Mouse (Mus musculus) E14TG2a.4 (cell line): ENCODE measurements around the gene Smyd1.

Experiments
- H3K27me3 ChIP-seq: 2 replicates; pipeline ENCODE4 v1.6.1; 2014; ENCODE audit warnings: low read length, control low read depth; ENCODE audit not compliant: insufficient read depth
- H3K36me3 ChIP-seq: 2 replicates; pipeline ENCODE4 v1.6.1; 2014; ENCODE audit warnings: low read length, control low read depth; ENCODE audit not compliant: insufficient read depth
- H3K4me1 ChIP-seq: replicated peaks from 2 replicates; pipeline ENCODE4 v1.6.1; 2014; ENCODE audit warnings: low read depth, low read length, control low read depth
- H3K4me3 ChIP-seq: replicated peaks from 2 replicates; pipeline ENCODE4 v1.5.1; 2014; ENCODE audit warnings: mild to moderate bottlenecking, low read length
- H3K9me3 ChIP-seq: 2 replicates; pipeline ENCODE4 v1.6.1; 2014; ENCODE audit warnings: low read length, control low read depth
- CTCF ChIP-seq: conservative IDR thresholded peaks from 2 replicates; pipeline ENCODE4 v1.5.1; 2014; ENCODE audit warnings: low read length
- NANOG ChIP-seq: IDR thresholded peaks from 2 replicates; pipeline ENCODE4 v1.6.1; 2014; ENCODE audit warnings: borderline replicate concordance, low read length, mixed read lengths
- POU5F1 ChIP-seq: IDR thresholded peaks from 2 replicates; pipeline ENCODE4 v1.6.1; 2014; ENCODE audit warnings: low read length, borderline replicate concordance

Smyd1 gene

GRCm38 (mm10) chr6:71184941-71185604 lies 137.0 kb downstream of the Smyd1 start:
- Histone ChIP-seq H3K36me3 (no peaks in the 10 kb centered on the region), H3K9me3 (no peaks in the 10 kb centered on the region), H3K4me1 (peaks cover 5% of the 10 kb centered on the region), H3K27me3 (no peaks in the 10 kb centered on the region; the same call in 1 of the 2 replicates), H3K4me3 (no peak overlapping the region)
- no peak for TF ChIP-seq NANOG
- no peak for TF ChIP-seq POU5F1
- TF ChIP-seq CTCF: no peak

GRCm38 (mm10) chr6:71180596-71180995 lies 141.4 kb downstream of the Smyd1 start:
- no peak overlapping the region for H3K4me3 ChIP-seq
- no peak for TF ChIP-seq POU5F1
- TF ChIP-seq CTCF: no peak
- TF ChIP-seq NANOG: no peak
- no peaks in the 10 kb centered on the region; the same call in 1 of the 2 replicates for H3K27me3 ChIP-seq

GRCm38 (mm10) chr6:71172812-71173580 lies 149.0 kb downstream of the Smyd1 start:
- no peaks in the 10 kb centered on the region for H3K4me1 ChIP-seq
- no peaks in the 10 kb centered on the region for H3K36me3 ChIP-seq
- no peaks in the 10 kb centered on the region for H3K9me3 ChIP-seq
- no peak for TF ChIP-seq NANOG
- no peak for TF ChIP-seq CTCF
- TF ChIP-seq POU5F1: no peak
- no peaks in the 10 kb centered on the region for H3K27me3 ChIP-seq
- H3K4me3 ChIP-seq: no peak overlapping the region

More at GRCm38 (mm10) chr6:71180596-71180995, 141.4 kb downstream of the Smyd1 start:
- Histone ChIP-seq H3K9me3 (no peaks in the 10 kb centered on the region), H3K36me3 (no peaks in the 10 kb centered on the region), H3K4me1 (peaks cover 7% of the 10 kb centered on the region)

GRCm38 (mm10) chr6:71166551-71167169 lies 155.4 kb downstream of the Smyd1 start:
- Histone ChIP-seq H3K4me1 (peaks cover 10% of the 10 kb centered on the region), H3K4me3 (no peak overlapping the region), H3K36me3 (no peaks in the 10 kb centered on the region), H3K9me3 (no peaks in the 10 kb centered on the region), H3K27me3 (no peaks in the 10 kb centered on the region)
- peak; percentile 48 for TF ChIP-seq CTCF
- no peak for TF ChIP-seq NANOG
- TF ChIP-seq POU5F1: no peak

GRCm38 (mm10) chr6:71164394-71164793 lies 157.6 kb downstream of the Smyd1 start:
- no peaks in the 10 kb centered on the region for H3K27me3 ChIP-seq
- TF ChIP-seq CTCF (no peak), NANOG (no peak), POU5F1 (no peak)
- H3K4me3 ChIP-seq: peak overlapping the region; percentile 17; the same call in 1 of the 2 replicates
- peaks cover 10% of the 10 kb centered on the region for H3K4me1 ChIP-seq
- H3K9me3 ChIP-seq: no peaks in the 10 kb centered on the region
- no peaks in the 10 kb centered on the region for H3K36me3 ChIP-seq
